Mouse (Mus musculus): Measurements from ENCODE around the gene Tbx2. TPM values are rescaled to one million over a fixed set of nuclear protein-coding genes. Genes with fewer than 3 reads are reported as not detected.
A peak's percentile ranks its signal among the peaks of the same experiment; 100 is the strongest.

The Tbx2 gene
- polyA plus RNA-seq, 1 experiment: 5.0 TPM

DNA sequence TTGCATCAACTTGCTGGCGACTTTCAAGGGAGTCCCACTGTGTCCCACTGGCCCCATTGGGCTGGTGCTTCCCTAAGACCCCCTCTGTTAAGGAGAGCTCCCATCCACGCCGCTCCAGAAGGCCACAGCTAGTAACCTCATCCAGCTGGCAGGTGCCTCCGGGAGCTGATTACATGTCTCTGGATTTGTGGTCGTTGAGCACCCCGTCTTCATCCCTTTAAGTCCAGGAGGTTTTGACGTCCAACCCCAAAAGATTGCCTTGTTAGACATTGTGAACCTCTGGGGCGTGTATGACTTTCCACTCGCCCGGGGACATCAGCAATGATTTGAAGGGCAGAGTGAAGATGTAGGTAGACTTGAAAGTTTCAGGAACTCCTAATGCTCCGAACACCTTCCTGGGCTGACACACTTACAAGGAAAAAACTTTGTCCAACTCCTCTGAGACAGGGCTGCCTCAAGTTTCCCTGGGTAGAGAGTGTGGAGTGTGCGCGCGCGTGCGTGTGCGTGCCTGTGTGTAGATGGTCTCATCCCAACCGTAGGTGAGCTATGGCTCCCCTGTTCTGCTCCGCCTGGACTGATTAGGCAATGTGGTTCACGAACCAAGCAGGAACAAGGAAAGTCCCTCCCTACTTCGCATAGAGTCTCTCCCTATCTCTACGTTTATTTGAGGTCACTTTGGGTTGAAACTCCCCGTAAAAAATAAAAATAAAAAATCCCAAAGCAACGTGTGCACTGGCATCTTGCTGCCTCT lies 10.4 kb downstream of the Tbx2 start:
- no peak for TF ChIP-seq POLR2A (IDR thresholded peaks at IDR 0.05; ENCODE audit: low read depth, low read length)
- TF ChIP-seq CTCF (IDR thresholded peaks at IDR 0.05; ENCODE audit: extremely low read depth, insufficient read depth, insufficient read length, insufficient replicate concordance): no peak
- Histone ChIP-seq H3K36me3 (ENCODE audit: control insufficient read depth, insufficient read depth, low read length) (no peaks in the 10 kb centered on the region), H3K4me3 (ENCODE audit: extremely low read depth, insufficient read depth, insufficient read length) (no peak overlapping the region), H3K4me1 (ENCODE audit: control insufficient read depth, insufficient read depth, insufficient read length) (peaks cover 17% of the 10 kb centered on the region), H3K27ac (ENCODE audit: insufficient read depth, low read length) (no peak overlapping the region), H3K27me3 (ENCODE audit: control insufficient read depth, insufficient read depth, low read length) (peaks cover 38% of the 10 kb centered on the region)
- 17% methylated on average over 24 of the region's 24 CpGs for WGBS
- DNase-seq (ENCODE audit: low read depth in 1 of 2, low spot score in 2 of 2): no peak

DNA sequence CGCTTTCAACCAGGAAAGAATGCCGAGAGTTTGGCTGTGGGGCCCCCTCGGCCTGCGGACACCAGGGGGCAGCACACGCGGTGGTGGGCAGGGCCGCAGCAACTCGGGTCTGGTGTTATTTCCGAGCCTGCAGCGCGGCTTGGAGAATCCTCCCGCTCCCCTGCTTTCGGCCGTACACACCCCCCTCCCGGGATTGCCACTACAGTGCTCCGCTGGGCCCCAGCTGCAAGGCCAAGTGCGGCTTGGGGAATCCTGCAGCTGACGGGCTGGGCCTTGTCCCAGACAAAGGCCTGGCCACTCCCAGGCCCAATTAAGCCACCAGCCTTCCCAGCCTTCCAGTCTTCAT lies 11.0 kb downstream of the Tbx2 start:
- TF ChIP-seq CTCF (IDR thresholded peaks at IDR 0.05; ENCODE audit: extremely low read depth, insufficient read depth, insufficient read length, insufficient replicate concordance) (peak; percentile 76), POLR2A (IDR thresholded peaks at IDR 0.05; ENCODE audit: low read depth, low read length) (no peak)
- peak overlapping the region; percentile 26; the same call in 1 of the 2 replicates for H3K4me3 ChIP-seq (ENCODE audit: extremely low read depth, insufficient read depth, insufficient read length)
- H3K27ac ChIP-seq (ENCODE audit: insufficient read depth, low read length): no peak overlapping the region
- no peaks in the 10 kb centered on the region for H3K36me3 ChIP-seq (ENCODE audit: control insufficient read depth, insufficient read depth, low read length)
- DNase-seq (ENCODE audit: low read depth in 1 of 2, low spot score in 2 of 2): peak in 1 of 2 experiments; percentile 49
- H3K4me1 ChIP-seq (ENCODE audit: control insufficient read depth, insufficient read depth, insufficient read length): peaks cover 12% of the 10 kb centered on the region
- peaks cover 34% of the 10 kb centered on the region for H3K27me3 ChIP-seq (ENCODE audit: control insufficient read depth, insufficient read depth, low read length)
- 2% methylated on average over 18 of the region's 18 CpGs for WGBS

DNA sequence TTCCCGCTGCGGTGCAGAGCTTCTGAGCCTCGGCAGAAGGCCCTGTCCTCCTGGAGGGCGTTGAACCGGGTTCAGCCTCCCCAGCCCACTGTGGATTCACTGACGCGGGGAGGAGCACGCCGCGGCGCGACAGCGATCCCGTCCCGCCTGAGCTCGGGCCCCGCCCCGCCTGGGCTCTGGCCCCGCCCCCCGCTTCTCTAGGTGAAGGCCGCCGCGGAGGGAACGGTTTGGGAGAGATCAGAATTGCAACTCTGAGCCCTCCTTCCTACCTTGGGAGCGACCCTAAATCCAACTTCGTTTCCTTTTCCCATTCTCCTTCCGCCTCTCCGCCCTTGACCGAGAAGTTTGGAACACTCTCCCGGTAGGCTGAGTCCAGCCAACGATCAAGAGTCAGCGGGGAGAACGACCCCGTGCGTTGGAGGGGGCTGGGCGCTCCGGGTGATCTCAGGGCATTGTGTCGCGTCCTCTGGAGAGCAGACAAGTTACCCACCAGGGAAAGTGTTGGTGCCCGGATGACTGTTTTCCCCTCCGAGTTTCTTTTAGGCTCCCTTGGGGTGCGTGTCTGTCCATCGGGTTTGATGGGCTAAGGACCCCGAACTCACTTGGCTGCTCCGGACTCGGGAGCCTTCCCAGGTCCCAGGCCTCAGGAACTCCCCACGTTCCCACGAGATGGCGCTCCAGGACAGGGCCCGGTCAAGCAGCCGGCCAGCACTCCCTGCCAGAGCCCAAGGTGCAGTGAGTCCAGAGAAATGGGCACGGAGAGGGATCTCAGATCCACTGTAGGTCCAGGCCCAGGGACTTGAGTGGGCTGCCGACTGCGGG lies 12.0 kb downstream of the Tbx2 start:
- no peak overlapping the region for H3K27ac ChIP-seq (ENCODE audit: insufficient read depth, low read length)
- H3K36me3 ChIP-seq (ENCODE audit: control insufficient read depth, insufficient read depth, low read length): no peaks in the 10 kb centered on the region
- H3K4me1 ChIP-seq (ENCODE audit: control insufficient read depth, insufficient read depth, insufficient read length): peaks cover 12% of the 10 kb centered on the region
- peaks cover 34% of the 10 kb centered on the region for H3K27me3 ChIP-seq (ENCODE audit: control insufficient read depth, insufficient read depth, low read length)
- WGBS: 2% methylated on average over 49 of the region's 54 CpGs
- peak in 1 of 2 experiments; percentile 50 for DNase-seq (ENCODE audit: low read depth in 1 of 2, low spot score in 2 of 2)
- H3K4me3 ChIP-seq (ENCODE audit: extremely low read depth, insufficient read depth, insufficient read length): peak overlapping the region; percentile 48; the same call in 1 of the 2 replicates
- TF ChIP-seq POLR2A (IDR thresholded peaks at IDR 0.05; ENCODE audit: low read depth, low read length) (no peak), CTCF (IDR thresholded peaks at IDR 0.05; ENCODE audit: extremely low read depth, insufficient read depth, insufficient read length, insufficient replicate concordance) (peak; percentile 55; the same call in 1 of the 2 replicates)

- no peaks in the 10 kb centered on the region for H3K36me3 ChIP-seq (ENCODE audit: control insufficient read depth, insufficient read depth, low read length)
- H3K27ac ChIP-seq (ENCODE audit: insufficient read depth, low read length): no peak overlapping the region
- TF ChIP-seq CTCF (IDR thresholded peaks at IDR 0.05; ENCODE audit: extremely low read depth, insufficient read depth, insufficient read length, insufficient replicate concordance) (no peak), POLR2A (IDR thresholded peaks at IDR 0.05; ENCODE audit: low read depth, low read length) (no peak)
- peaks cover 12% of the 10 kb centered on the region for H3K4me1 ChIP-seq (ENCODE audit: control insufficient read depth, insufficient read depth, insufficient read length)
- H3K4me3 ChIP-seq (ENCODE audit: extremely low read depth, insufficient read depth, insufficient read length): no peak overlapping the region
- no peak for DNase-seq (ENCODE audit: low read depth in 1 of 2, low spot score in 2 of 2)
- peaks cover 34% of the 10 kb centered on the region for H3K27me3 ChIP-seq (ENCODE audit: control insufficient read depth, insufficient read depth, low read length)
- WGBS: 46% methylated on average over 5 of the region's 5 CpGs
These were observed 12.6 kb downstream of the Tbx2 start for GRCm38 (mm10) chr11:85844971-85845370.

GRCm38 (mm10) chr11:85845921-85846320 lies 13.6 kb downstream of the Tbx2 start:
- H3K27ac ChIP-seq (ENCODE audit: insufficient read depth, low read length): no peak overlapping the region
- H3K27me3 ChIP-seq (ENCODE audit: control insufficient read depth, insufficient read depth, low read length): peaks cover 27% of the 10 kb centered on the region
- no peaks in the 10 kb centered on the region for H3K36me3 ChIP-seq (ENCODE audit: control insufficient read depth, insufficient read depth, low read length)
- TF ChIP-seq CTCF (IDR thresholded peaks at IDR 0.05; ENCODE audit: extremely low read depth, insufficient read depth, insufficient read length, insufficient replicate concordance): no peak
- no peak for TF ChIP-seq POLR2A (IDR thresholded peaks at IDR 0.05; ENCODE audit: low read depth, low read length)
- no peak for DNase-seq (ENCODE audit: low read depth in 1 of 2, low spot score in 2 of 2)
- H3K4me1 ChIP-seq (ENCODE audit: control insufficient read depth, insufficient read depth, insufficient read length): peaks cover 12% of the 10 kb centered on the region
- no peak overlapping the region for H3K4me3 ChIP-seq (ENCODE audit: extremely low read depth, insufficient read depth, insufficient read length)
- WGBS: 56% methylated on average over 5 of the region's 5 CpGs

DNA sequence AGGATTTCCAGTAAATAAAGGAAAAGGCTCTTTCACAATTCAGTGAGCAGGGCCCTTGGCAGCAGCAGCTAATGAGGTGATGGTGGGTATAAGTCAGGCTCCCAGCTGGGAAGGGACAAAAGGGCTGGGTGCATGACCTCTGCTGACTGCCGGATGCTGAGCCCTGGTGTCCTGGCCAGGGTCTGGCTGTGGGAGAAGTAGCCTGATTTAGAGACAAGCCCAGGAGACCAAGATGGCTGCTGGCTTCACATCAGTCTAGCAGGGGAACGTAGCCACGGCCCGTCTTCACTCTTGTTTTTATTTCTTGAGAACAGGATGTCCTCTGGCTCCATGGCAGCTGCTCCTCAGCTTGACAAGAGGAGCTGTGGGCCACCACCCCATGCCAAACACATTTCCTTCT lies 14.2 kb downstream of the Tbx2 start:
- H3K27ac ChIP-seq (ENCODE audit: insufficient read depth, low read length): peak overlapping the region; percentile 2; the same call in 1 of the 2 replicates
- H3K4me1 ChIP-seq (ENCODE audit: control insufficient read depth, insufficient read depth, insufficient read length): peaks cover 8% of the 10 kb centered on the region
- H3K27me3 ChIP-seq (ENCODE audit: control insufficient read depth, insufficient read depth, low read length): peaks cover 22% of the 10 kb centered on the region
- DNase-seq (ENCODE audit: low read depth in 1 of 2, low spot score in 2 of 2): no peak
- H3K36me3 ChIP-seq (ENCODE audit: control insufficient read depth, insufficient read depth, low read length): no peaks in the 10 kb centered on the region
- TF ChIP-seq CTCF (IDR thresholded peaks at IDR 0.05; ENCODE audit: extremely low read depth, insufficient read depth, insufficient read length, insufficient replicate concordance) (no peak), POLR2A (IDR thresholded peaks at IDR 0.05; ENCODE audit: low read depth, low read length) (no peak)
- H3K4me3 ChIP-seq (ENCODE audit: extremely low read depth, insufficient read depth, insufficient read length): no peak overlapping the region
- WGBS: 45% methylated on average over 4 of the region's 4 CpGs
